Mouse (Mus musculus): ENCODE measurements around the gene Nectin1. TPM values are rescaled to one million over a fixed set of nuclear protein-coding genes. Genes with fewer than 3 reads are reported as not detected.
A peak's percentile ranks its signal among the peaks of the same experiment; 100 is the strongest.

Nectin1 gene
- polyA plus RNA-seq, 1 experiment from 2014 or later = 3.7 TPM

GRCm38 (mm10) chr9:43757225-43757624, 13.4 kb downstream of the Nectin1 start:
- no peak for ATAC-seq (replicated peaks; ENCODE audit: low FRiP score, low read depth)
- WGBS = 50% methylated on average over 10 of the region's 10 CpGs
- Histone ChIP-seq H3K27me3 (ENCODE audit: insufficient read depth, low read length) (no peaks in the 10 kb centered on the region), H3K36me3 (ENCODE audit: insufficient read depth, low read length) (no peaks in the 10 kb centered on the region), H3K27ac (0 out of 2 replicates have a peak overlapping the region, but pooled peaks have one; percentile 36), H3K4me2 (ENCODE audit: low read length) (no peak overlapping the region), H3K4me1 (replicated peaks; ENCODE audit: insufficient read depth, low read length) (peaks cover 29% of the 10 kb centered on the region; the same call in 1 of the 2 replicates), H3K4me3 (replicated peaks; ENCODE audit: low read depth, low read length) (no peak overlapping the region), H3K9me3 (replicated peaks; ENCODE audit: low read length) (no peaks in the 10 kb centered on the region), H3K9ac (ENCODE audit: low read depth, low read length) (no peak overlapping the region)
- DNase-seq (ENCODE audit: low spot score) = no peak
- TF ChIP-seq CTCF (IDR thresholded peaks at IDR 0.05; ENCODE audit: low read depth) = no peak

DNA sequence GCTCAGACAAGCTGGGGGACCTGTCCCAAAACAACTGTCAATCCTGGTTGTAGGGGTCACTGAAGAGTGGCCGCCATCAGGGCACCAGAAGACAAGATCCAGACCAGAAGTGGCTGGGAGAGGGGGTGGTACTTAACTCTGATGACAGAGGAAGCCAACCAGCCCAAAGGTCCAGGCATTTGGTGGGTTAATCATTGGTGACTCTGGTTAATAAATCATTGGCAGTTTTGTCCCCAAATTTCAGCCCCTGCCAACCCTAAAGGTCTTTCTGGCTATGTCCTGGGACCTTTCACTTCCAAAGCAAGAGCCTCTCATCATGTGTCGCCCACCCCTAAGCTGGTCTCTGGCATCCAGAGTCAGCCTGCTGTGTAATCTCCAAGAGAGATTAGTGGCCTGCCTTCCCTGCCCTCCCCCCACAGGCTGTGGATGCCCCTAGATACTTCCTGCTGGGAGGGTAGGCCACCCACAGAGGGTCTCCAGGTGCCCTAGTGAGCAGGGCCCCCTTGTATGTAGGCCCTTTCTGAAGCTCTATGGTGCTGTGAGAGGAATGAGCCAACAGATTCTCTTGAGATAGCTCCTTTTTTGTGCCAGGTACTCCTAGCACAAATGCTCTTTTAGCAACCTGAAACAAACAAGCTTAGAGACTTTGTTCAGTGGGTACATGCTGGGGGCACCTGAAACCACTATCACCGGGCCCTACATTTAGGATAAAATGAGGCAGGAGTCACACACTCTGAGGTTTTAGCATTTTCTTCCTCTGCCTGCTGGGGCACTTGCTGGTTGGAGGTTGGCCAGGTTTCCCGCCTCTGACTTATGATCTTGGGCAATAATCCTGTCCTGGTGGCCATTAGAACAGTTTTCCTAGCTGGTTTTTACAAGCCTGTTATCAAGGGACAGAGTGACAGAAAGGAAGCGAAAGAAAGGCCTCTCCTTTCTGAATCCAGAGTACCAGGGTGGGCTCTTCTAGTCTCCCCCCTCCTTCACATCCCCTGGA, 14.5 kb downstream of the Nectin1 start:
- H3K27ac ChIP-seq = 0 out of 2 replicates have a peak overlapping the region, but pooled peaks have one; percentile 36
- TF ChIP-seq CTCF (IDR thresholded peaks at IDR 0.05; ENCODE audit: low read depth) = no peak
- no peaks in the 10 kb centered on the region for H3K36me3 ChIP-seq (ENCODE audit: insufficient read depth, low read length)
- no peaks in the 10 kb centered on the region for H3K9me3 ChIP-seq (replicated peaks; ENCODE audit: low read length)
- no peak overlapping the region for H3K9ac ChIP-seq (ENCODE audit: low read depth, low read length)
- DNase-seq (ENCODE audit: low spot score) (no peak), ATAC-seq (replicated peaks; ENCODE audit: low FRiP score, low read depth) (no peak)
- peaks cover 29% of the 10 kb centered on the region; the same call in 1 of the 2 replicates for H3K4me1 ChIP-seq (replicated peaks; ENCODE audit: insufficient read depth, low read length)
- H3K27me3 ChIP-seq (ENCODE audit: insufficient read depth, low read length) = no peaks in the 10 kb centered on the region
- H3K4me2 ChIP-seq (ENCODE audit: low read length) = no peak overlapping the region
- no peak overlapping the region for H3K4me3 ChIP-seq (replicated peaks; ENCODE audit: low read depth, low read length)
- WGBS = 58% methylated on average over 5 of the region's 5 CpGs

GRCm38 (mm10) chr9:43760078-43760477, 16.3 kb downstream of the Nectin1 start:
- no peak overlapping the region for H3K4me2 ChIP-seq (ENCODE audit: low read length)
- H3K4me1 ChIP-seq (replicated peaks; ENCODE audit: insufficient read depth, low read length) = peaks cover 17% of the 10 kb centered on the region; the same call in 1 of the 2 replicates
- no peaks in the 10 kb centered on the region for H3K9me3 ChIP-seq (replicated peaks; ENCODE audit: low read length)
- no peak overlapping the region for H3K27ac ChIP-seq
- H3K9ac ChIP-seq (ENCODE audit: low read depth, low read length) = no peak overlapping the region
- no peak overlapping the region for H3K4me3 ChIP-seq (replicated peaks; ENCODE audit: low read depth, low read length)
- no peak for TF ChIP-seq CTCF (IDR thresholded peaks at IDR 0.05; ENCODE audit: low read depth)
- DNase-seq (ENCODE audit: low spot score) (no peak), ATAC-seq (replicated peaks; ENCODE audit: low FRiP score, low read depth) (no peak)
- 84% methylated on average over 12 of the region's 12 CpGs for WGBS
- no peaks in the 10 kb centered on the region for H3K36me3 ChIP-seq (ENCODE audit: insufficient read depth, low read length)
- H3K27me3 ChIP-seq (ENCODE audit: insufficient read depth, low read length) = no peaks in the 10 kb centered on the region

- WGBS = 69% methylated on average over 5 of the region's 5 CpGs
- Histone ChIP-seq H3K9me3 (replicated peaks; ENCODE audit: low read length) (no peaks in the 10 kb centered on the region), H3K4me3 (replicated peaks; ENCODE audit: low read depth, low read length) (no peak overlapping the region), H3K27me3 (ENCODE audit: insufficient read depth, low read length) (no peaks in the 10 kb centered on the region), H3K4me1 (replicated peaks; ENCODE audit: insufficient read depth, low read length) (peaks cover 16% of the 10 kb centered on the region; the same call in 1 of the 2 replicates), H3K27ac (no peak overlapping the region), H3K36me3 (ENCODE audit: insufficient read depth, low read length) (no peaks in the 10 kb centered on the region), H3K9ac (ENCODE audit: low read depth, low read length) (no peak overlapping the region), H3K4me2 (ENCODE audit: low read length) (no peak overlapping the region)
- DNase-seq (ENCODE audit: low spot score) (no peak), ATAC-seq (replicated peaks; ENCODE audit: low FRiP score, low read depth) (no peak)
- no peak for TF ChIP-seq CTCF (IDR thresholded peaks at IDR 0.05; ENCODE audit: low read depth)
Observed at GRCm38 (mm10) chr9:43761181-43761820, 17.5 kb downstream of the Nectin1 start.

GRCm38 (mm10) chr9:43761941-43762340, 18.2 kb downstream of the Nectin1 start:
- H3K9ac ChIP-seq (ENCODE audit: low read depth, low read length) = no peak overlapping the region

More at GRCm38 (mm10) chr9:43761941-43762340, 18.2 kb downstream of the Nectin1 start:
- H3K9me3 ChIP-seq (replicated peaks; ENCODE audit: low read length) = no peaks in the 10 kb centered on the region
- H3K4me3 ChIP-seq (replicated peaks; ENCODE audit: low read depth, low read length) = no peak overlapping the region
- no peak overlapping the region for H3K27ac ChIP-seq
- H3K4me2 ChIP-seq (ENCODE audit: low read length) = no peak overlapping the region
- no peaks in the 10 kb centered on the region for H3K36me3 ChIP-seq (ENCODE audit: insufficient read depth, low read length)
- TF ChIP-seq CTCF (IDR thresholded peaks at IDR 0.05; ENCODE audit: low read depth) = no peak
- no peaks in the 10 kb centered on the region for H3K27me3 ChIP-seq (ENCODE audit: insufficient read depth, low read length)
- no peak for ATAC-seq (replicated peaks; ENCODE audit: low FRiP score, low read depth)
- DNase-seq (ENCODE audit: low spot score) = no peak
- peaks cover 9% of the 10 kb centered on the region; the same call in 1 of the 2 replicates for H3K4me1 ChIP-seq (replicated peaks; ENCODE audit: insufficient read depth, low read length)
- 75% methylated on average over 3 of the region's 3 CpGs for WGBS

Measured in kidney, postnatal 0 days (tissue).